Mouse (Mus musculus): Measurements from ENCODE around the gene Neil1. TPM values are rescaled to one million over a fixed set of nuclear protein-coding genes. Genes with fewer than 3 reads are reported as not detected.

Neil1 gene
- 13.5 and 15.0 TPM in 2 replicates for polyA plus RNA-seq (2012; rRNA removed)

- DNase-seq (ENCODE audit: extremely low spot score in 1 of 2, low spot score in 1 of 2) = peak; percentile 94 to 96
Measured at GRCm38 (mm10) chr9:57148144-57148878, at the start of gene Neil1. Gene Neil1, minus strand, starts transcription at chr9:57148305.

- no peak for DNase-seq (ENCODE audit: extremely low spot score in 1 of 2, low spot score in 1 of 2)
Measured at GRCm38 (mm10) chr9:57197414-57197813, 49.3 kb upstream of the Neil1 start.

GRCm38 (mm10) chr9:57196708-57197107, 48.6 kb upstream of the Neil1 start:
- DNase-seq (ENCODE audit: extremely low spot score in 1 of 2, low spot score in 1 of 2) = no peak

- DNase-seq (ENCODE audit: extremely low spot score in 1 of 2, low spot score in 1 of 2) = no peak
Measured at GRCm38 (mm10) chr9:57168411-57168810, 20.3 kb upstream of the Neil1 start.

- no peak for DNase-seq (ENCODE audit: extremely low spot score in 1 of 2, low spot score in 1 of 2)
Measured at GRCm38 (mm10) chr9:57166173-57166572, 18.1 kb upstream of the Neil1 start.

- no peak for DNase-seq (ENCODE audit: extremely low spot score in 1 of 2, low spot score in 1 of 2)
Measured at GRCm38 (mm10) chr9:57163137-57163536, 15.0 kb upstream of the Neil1 start.

GRCm38 (mm10) chr9:57162496-57162895, 14.4 kb upstream of the Neil1 start:
- DNase-seq (ENCODE audit: extremely low spot score in 1 of 2, low spot score in 1 of 2) = no peak

GRCm38 (mm10) chr9:57158506-57158905, 10.4 kb upstream of the Neil1 start:
- DNase-seq (ENCODE audit: extremely low spot score in 1 of 2, low spot score in 1 of 2) = no peak

GRCm38 (mm10) chr9:57158013-57158470, 9.9 kb upstream of the Neil1 start, which contains the start of gene Commd4:
Gene Commd4, minus strand, starts transcription at chr9:57158331.
- DNase-seq (ENCODE audit: extremely low spot score in 1 of 2, low spot score in 1 of 2) = peak; percentile 93 to 97

GRCm38 (mm10) chr9:57157499-57157898, 9.4 kb upstream of the Neil1 start:
- DNase-seq (ENCODE audit: extremely low spot score in 1 of 2, low spot score in 1 of 2) = peak in 1 of 2 experiments; percentile 35

GRCm38 (mm10) chr9:57156823-57157222, 8.7 kb upstream of the Neil1 start:
- no peak for DNase-seq (ENCODE audit: extremely low spot score in 1 of 2, low spot score in 1 of 2)

- DNase-seq (ENCODE audit: extremely low spot score in 1 of 2, low spot score in 1 of 2) = no peak
Measured at GRCm38 (mm10) chr9:57156383-57156782, 8.3 kb upstream of the Neil1 start.

GRCm38 (mm10) chr9:57152331-57152730, 4.2 kb upstream of the Neil1 start:
- DNase-seq (ENCODE audit: extremely low spot score in 1 of 2, low spot score in 1 of 2) = no peak

GRCm38 (mm10) chr9:57150192-57150591, 2.1 kb upstream of the Neil1 start:
- DNase-seq (ENCODE audit: extremely low spot score in 1 of 2, low spot score in 1 of 2) = no peak

- no peak for DNase-seq (ENCODE audit: extremely low spot score in 1 of 2, low spot score in 1 of 2)
Measured at GRCm38 (mm10) chr9:57149021-57149420, 916 bp upstream of the Neil1 start.

- no peak for DNase-seq (ENCODE audit: extremely low spot score in 1 of 2, low spot score in 1 of 2)
Measured at GRCm38 (mm10) chr9:57147205-57148143, 631 bp downstream of the Neil1 start.

- DNase-seq (ENCODE audit: extremely low spot score in 1 of 2, low spot score in 1 of 2) = no peak
Measured at GRCm38 (mm10) chr9:57146451-57147066, 1.5 kb downstream of the Neil1 start.

- DNase-seq (ENCODE audit: extremely low spot score in 1 of 2, low spot score in 1 of 2) = no peak
Measured at GRCm38 (mm10) chr9:57144830-57145229, 3.3 kb downstream of the Neil1 start.

GRCm38 (mm10) chr9:57143212-57143611, 4.9 kb downstream of the Neil1 start:
- DNase-seq (ENCODE audit: extremely low spot score in 1 of 2, low spot score in 1 of 2) = no peak

- no peak for DNase-seq (ENCODE audit: extremely low spot score in 1 of 2, low spot score in 1 of 2)
Measured at GRCm38 (mm10) chr9:57141417-57142353, 6.4 kb downstream of the Neil1 start.

All from frontal cortex, adult 2 months (tissue).